Mouse (Mus musculus) skeletal muscle tissue, adult 2 months (tissue): ENCODE measurements around the gene Fam20c.

Source experiments
- DNase-seq: peaks from one replicate; pipeline ENCODE4 v3.0.0-alpha.2; 2012; ENCODE audit warnings: low read depth, low spot score

Gene Fam20c

DNA sequence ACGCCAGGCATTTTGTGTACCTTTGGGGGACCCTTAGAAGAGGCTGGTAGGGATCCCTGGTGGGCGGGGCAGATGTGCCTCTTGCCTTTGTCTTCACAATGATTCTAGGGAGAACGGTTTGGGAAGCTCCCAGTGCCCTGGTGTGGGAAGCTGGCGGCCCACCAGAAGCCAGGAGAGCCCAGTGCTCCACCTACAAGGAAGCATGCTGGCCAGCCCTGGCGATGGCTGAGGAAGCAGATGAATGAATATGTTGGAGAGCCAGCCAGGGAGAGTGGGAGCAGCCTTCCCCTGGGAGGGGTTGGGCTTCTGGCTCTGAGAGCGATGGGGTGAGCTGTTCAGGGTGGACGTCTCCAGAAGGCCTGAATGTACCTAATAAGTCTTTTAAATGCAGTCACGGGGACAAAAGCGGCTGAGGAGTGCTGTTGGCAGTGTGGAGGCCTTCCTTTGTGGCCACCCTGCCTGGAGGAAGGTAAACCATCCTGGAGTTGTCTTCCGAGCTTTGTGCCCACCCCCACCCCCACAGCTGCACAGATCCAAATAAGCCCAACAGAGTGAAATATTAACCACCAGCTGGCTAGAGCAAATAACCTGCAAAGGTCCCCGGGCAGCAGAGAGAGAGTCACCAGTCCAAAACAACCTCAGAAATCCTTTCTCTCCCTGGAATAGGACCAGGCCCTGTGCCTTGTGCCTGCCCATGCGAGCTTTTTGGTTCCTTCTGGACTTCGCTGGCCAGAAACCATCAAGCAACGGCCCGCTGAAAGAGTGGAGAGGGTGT, 2.2 kb downstream of the Fam20c start:
- DNase-seq: peak; percentile 53

DNA sequence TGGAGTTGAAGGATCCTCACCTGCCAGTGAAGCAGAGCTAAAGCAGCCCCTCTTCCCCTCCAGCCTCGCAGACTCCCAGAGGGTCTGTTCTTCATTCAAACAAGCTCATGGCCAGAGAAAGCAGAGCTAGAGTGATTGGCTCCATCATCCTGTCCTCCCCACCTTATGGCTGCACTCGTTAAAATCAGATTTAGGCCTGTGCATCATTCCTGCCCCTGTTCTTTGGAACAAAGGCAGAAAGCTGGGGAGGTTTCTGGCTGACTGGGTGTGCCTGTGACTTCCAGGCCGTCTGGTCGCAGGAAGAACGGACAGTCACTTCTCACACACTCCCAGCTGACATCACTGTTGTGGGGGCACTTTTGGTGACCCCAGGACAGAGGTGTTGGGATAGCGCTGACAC, 2.8 kb downstream of the Fam20c start:
- DNase-seq: no peak

DNA sequence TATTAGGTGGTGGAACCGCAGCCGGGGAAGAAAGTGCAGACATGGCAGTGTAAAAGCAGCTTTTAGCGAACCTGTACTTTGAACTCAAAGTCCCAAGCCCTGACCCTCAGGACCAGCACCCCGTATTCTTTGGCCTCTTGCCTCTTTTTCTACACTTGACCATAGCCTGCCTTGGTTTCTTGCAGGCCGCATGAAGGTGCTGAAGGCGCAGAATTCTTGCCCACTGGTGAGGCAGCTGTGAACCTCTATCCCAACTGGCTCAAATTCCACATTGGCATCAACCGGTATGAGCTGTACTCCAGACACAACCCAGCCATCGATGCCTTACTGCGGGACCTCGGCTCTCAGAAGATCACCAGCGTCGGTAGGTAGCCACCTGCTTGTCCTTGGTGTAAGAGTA, 3.3 kb downstream of the Fam20c start:
- DNase-seq: no peak

DNA sequence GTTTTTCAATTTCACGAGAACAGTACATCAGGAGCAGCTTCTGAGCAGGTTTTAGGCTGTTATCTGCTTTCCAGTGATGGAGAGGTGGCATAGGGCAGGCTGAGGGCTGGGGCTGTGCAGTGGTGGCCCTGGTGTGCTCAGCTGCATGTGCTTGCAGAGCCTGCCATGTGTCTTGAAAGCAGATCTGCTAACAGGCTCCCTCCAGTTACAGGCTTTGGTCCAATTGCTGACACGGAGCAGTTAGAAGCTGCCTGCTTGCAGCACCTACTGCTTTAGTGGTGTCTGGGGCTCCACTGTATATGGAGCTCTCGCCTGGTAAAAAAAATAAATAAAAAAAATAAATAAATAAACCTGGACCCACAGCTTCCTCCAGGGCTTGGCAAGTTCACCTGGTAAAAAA, 4.2 kb downstream of the Fam20c start:
- peak; percentile 67 for DNase-seq

DNA sequence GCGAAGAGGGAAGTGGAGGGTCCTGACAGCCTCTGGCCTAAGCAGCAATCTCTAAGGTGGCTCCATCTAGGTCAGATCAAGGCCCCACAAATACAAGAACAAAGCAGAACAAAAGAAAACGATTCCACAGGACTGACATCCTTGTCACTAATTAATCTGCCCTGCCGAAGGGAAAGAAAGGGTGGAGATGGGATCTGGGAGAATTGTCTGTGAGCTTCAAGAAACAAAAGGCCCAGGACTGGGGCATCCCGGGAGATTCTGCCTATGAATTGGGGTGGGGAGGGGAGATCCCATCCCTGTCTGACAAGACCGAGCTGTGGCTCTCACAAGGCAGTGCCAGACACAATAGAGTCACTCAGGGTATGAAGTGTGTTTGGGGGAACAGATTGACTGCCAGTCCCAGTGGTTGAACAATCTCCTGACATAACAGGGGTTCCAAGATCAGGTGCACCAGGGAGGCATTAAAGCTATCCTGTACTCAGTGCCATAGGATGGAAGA, 7.6 kb downstream of the Fam20c start:
- no peak for DNase-seq

DNA sequence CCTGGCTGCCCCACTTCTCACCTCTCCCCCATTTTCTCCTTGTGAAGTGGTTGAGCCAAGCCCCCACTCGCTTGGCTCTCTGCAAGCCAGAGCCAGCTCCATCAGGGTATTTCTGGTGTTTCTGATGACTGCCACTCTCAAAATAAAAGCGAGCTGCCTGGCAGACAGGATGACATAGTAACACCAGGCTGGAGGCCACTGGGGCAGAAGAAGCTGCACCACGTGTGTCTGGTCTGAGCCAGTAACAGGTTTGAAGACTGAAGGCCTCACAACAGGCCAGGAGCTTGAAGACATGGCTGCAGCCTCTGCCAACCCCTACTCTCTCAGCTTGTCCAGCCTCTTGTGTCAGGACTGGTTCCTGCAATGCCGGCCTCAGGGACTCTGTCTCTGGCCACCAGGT, 8.0 kb downstream of the Fam20c start:
- DNase-seq: peak; percentile 54

DNA sequence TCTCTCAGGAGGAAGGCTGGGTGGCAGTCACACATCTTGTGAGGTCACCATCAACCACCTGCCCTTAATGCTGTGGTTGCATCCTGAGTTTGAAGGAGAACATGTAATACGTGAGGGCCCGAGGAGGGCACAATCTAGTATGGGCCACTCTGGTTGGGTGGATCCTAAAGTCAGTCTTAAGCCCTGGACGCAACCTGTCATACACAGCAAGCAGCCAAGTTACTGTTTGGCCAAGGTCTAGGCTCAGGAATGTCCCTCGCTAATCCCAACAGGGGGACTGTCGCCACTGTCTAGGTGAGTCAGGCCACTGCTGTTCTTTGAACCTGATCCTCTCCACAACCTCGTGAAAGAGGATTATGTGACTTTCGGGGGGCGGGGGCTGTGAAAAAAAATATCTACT, 10.3 kb downstream of the Fam20c start:
- no peak for DNase-seq

DNA sequence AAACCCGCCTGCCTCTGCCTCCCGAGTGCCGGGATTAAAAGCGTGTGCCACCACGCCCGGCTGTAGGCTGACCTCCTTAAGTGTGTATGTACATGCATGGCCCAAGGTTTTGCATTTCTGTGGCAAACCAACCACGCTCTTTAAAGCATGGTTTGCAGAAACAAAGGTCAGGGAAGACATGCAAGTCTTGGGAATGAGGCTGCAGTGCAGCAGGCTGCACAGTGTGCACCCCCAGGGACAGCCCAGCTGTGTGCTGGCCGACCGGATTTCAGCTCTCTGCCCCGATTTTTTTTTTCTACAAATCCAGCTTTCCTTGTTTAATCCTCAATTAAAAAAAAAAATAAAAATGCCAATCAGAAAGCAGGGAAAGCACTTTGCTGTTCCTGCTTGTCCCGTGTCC, 13.3 kb downstream of the Fam20c start:
- no peak for DNase-seq

DNA sequence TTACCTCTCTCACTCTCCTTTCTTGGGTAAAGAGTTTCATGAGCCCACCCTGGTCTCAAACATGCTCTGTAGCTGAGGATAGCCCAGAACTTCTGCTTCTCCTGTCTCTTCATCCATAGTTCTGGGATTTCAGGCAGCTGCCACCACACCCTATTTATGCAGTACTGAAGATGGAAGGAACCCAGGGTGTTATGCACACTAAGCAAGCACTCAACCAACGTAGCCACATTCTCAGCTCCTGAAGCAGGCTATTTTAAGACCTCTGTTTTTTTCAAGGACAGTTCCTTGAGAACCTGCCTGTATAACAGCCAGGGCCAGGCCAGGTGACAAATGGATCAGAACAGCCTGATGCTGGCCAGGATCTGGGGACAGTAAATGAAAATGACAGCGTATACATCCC, 14.4 kb downstream of the Fam20c start:
- no peak for DNase-seq

DNA sequence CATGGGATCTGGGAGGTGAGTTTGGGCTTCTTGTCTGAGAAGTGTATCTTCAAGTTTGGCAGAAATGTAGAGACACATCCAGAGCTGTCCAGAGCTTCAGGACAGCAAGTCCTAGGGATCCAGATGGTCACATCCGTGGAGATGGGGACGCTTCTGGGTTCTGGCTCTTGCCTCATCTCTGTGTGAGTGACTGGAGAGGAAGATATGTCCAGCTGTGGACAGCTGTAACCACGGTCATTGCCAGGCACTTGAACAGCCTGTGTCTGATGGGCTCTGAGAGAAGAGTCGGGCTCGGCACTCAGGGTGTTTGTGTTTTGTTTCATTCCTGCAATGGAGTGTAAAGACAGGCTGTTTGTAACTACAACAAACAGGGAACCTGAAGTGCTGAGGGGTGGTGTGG, 14.8 kb downstream of the Fam20c start:
- no peak for DNase-seq

DNA sequence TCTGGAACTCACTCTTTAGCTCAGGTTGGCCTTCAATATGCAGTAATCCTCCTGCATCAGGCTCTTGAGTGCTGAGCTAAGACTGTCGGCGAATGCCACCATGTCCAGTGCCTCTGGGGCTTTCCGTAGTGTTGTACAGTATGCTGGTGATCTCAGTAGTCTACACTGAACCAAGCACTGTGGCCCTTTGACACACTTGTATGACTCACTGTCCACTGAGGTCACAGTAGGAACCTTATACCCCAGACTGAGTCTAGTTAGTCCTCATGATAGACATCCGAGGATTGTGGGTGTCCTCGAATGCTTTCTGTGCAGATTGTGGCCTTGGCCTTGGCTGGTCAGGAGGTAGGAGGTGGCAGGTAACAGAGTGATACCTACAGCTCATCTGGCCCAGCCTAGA, 20.8 kb downstream of the Fam20c start:
- no peak for DNase-seq

DNA sequence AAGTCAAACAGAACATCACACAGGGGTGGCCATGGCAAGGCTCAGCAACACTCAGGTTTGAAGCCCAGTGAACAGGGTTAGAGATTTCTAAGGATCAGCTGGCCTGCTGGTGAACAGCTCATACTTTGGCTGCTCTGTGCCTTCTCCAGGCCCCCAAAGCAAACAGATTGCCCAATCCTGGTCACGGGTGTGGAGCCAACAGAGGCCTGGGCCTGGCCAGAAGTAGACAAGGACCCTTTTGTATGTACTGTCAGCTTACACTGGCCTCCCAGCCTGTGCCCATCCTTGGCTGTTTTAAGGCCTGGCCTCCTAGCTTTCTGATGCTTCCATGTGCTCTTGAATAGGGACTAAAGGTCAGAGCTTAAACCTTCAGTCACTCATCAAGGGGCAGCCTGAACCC, 22.0 kb downstream of the Fam20c start:
- no peak for DNase-seq

DNA sequence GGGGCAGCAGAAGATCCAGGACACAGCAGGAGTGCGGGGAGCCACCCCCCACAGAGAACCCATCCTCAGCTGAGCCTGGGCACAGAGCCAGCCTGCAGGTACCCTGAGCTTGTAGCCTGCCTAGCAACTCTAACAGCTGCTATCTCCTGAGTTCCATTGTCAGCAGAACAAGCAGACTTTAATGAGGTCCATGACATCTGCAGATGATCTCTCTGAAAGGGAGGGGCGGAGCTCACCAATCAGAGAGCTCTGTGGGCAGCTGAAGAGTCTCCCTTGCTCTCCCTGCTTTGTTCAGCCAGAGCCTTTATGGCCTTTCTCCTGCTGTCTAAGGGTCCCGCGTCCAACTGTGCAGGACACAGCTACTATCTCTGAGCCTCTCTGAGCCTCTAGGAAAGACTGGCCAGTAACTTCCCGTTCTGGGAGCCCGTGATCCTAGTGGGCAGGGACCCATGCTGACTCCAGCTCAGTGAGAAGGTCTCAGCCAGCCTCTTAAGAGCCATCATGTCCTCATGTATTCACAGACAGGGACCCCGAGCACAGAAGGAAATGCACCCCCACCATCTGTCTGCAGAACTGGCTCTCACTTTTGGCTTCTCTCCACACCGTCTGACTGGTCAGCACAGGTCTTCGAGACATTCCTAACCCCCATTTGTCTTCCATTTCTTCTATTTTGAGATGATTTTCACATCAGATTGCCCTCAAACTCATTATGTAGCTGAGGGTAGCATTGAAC, 24.6 kb downstream of the Fam20c start:
- no peak for DNase-seq

DNA sequence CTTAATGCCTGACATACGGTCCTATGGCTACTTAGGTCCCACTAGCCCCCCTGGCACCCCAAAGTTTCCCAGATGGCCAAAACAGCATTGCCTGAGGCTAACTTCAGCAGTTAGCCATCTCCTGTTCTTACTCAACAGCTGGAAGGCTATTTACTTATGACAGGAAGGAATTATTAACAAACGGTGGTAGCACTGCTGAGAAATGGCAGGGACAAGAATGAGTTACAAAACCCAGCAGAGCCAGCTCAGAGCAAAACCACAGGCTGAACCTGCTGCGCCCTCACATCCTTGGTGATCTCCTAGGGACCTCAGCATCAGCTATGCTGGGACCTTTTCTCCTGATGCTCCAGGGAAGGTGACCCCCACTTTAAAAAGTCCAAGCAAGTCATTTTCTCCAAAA, 25.3 kb downstream of the Fam20c start:
- DNase-seq: no peak

DNA sequence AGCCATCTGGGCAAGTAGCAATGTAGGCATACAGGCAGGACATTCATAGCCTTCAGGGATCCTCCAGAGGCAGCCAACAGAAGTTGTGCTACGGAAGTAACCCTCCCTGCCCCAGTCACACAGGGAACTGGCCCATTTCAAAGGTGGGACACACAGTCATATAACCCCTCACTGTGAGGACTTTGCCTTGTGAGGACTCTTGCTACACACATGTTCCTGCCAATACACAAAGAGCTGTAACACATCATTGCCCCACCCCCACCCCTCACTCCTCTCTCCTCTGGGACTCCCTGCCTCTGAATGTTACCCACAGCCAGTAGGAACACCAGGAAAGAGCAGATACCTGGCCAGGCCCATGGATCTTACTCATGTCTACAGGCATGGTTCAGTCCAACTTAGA, 28.4 kb downstream of the Fam20c start:
- no peak for DNase-seq

DNA sequence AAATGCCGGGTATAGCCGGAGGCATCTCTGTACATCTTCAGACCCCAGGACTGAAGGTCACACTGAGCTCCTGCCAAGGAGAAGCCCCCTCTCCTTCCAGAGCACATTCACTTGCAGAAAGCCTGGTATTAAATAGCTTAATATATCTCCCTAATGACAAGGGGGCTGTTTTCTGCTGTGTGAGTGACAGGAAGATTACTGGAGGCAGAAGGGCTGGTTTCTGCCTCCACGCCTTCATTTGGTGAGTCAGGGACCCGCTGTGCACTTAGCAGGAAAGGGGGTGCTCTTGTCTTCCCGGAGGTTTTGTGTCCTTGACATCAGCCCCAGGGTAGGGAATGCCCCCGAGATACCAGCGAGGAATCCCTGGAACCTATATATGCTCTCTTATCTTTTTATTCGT, 28.9 kb downstream of the Fam20c start:
- no peak for DNase-seq

DNA sequence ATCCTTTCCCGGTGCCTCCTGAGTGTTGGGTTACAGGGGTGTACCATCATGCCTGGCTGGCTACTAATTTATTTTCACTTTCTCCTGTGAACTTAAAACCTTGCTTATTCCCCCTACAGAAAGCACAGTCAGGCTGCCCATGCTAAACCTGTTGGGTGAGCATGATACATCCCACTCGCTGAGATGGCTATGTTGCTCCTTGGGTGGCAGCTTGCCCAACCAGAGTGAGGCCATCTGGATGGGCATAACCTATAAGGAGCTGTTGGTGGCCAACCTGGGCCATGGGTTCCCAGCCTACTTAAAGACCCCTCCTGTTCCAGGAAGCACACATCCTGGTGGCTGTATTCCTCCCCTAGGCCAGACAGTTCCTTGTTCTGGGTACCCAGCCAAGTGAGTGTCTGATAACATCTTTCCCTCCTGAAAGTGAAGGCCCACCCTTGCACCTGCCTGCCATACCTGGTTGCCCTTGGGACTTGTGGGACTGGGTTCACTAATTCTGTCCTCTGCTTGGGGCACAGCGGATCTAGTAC, 31.7 kb downstream of the Fam20c start:
- DNase-seq: no peak

DNA sequence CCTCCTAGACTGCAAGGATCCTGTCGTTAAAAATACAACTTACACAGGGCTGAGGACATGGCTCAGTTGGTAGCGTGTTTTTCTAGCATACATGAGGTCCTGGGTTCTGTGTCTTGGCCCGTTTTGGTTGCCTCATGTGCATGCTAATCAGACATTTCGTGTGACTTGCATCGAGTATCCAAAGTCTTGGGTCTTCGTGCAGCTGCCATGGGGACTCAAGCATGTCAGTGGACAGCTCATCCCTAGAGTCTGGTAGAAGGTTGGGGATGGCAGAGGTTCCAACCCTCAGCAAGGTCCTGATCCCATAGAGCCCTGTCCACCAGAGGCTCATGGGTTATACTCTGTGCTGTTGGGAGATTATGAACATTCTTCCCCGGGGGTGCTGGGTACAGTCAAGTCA, 33.3 kb downstream of the Fam20c start:
- no peak for DNase-seq

DNA sequence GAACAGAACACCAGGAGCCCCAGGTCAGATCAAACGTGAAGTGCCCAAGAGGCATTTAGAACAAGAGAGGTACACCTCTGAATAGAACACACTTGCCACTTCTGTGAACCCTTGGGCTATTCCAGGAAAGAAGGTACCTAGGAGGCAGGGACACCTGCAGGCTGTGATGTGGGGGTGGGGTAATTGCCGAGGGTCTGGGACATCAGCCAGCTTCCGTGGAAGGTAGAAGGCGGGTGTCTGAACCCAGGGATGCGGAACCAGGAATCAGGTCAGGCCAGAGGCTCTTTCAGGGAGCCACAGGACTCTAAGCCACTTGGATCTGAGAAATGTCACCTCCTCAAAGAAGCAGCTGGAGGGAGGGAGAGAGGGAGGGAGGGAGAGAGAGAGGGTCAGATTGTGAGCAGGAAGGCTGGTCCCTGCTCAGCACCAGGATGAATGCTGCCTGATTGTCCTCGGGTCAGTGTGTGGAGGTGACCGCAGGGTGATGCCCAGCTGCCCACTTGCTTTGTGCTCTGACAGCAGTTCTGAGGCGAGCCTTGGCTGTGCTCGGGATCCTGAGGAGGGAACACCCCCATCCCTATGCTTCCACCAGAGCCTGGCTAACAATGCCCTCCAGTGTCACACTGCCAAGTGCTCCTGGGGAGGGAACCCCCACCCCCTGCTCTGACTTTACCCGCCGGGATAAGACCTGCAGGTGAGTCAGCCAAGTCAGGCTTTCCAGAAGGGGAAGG, 34.3 kb downstream of the Fam20c start:
- no peak for DNase-seq

DNA sequence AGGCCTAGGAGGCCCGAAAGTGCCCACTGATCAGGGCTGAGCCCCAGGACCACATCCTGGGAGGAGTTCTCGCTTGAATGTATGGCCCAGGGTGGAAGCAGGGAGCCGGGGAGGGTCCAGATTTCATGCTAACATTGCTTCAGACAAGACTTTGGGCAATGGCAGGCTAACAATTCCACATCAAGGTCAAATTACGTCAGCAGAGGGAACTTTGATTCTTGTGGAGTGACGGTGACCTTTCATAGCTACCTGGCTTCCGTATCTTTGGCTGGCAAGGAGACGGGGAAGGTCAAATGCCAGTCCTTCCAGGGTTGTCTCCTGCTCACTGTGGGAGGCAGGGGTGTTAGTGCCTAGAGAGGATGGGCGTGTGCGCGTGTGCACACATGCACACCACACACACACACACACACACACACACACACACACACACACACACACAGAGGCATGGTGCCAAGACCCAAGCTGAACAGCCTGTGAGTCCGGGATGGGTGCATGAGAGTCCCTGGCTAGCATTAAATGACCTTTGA, 36.7 kb downstream of the Fam20c start:
- no peak for DNase-seq

DNA sequence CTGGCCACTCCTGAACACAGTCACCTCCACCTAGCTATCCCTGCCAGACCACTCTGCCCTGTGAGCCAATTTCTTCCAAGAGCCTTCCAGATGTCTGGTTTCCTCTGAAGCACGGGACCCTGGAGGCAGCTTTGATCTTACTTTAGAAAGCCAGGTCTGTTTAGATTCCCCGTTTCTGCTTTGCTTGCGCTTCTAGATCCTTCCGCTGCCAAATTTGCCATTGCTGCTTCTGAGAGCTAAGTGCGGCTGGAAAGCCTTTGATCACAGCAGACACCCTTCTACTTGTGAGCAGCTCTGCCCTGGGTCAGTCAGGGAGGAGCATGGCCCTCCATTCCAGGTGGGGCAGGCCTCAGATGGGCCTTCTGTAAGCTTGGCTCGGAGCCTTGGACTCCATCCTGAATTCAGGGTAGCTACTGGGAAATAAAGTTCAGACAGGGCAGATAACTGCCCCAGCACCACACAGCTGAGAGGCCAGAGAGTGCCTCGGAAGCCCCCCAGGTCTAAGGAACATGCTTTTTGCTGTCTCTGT, 47.3 kb downstream of the Fam20c start:
- DNase-seq: no peak

DNA sequence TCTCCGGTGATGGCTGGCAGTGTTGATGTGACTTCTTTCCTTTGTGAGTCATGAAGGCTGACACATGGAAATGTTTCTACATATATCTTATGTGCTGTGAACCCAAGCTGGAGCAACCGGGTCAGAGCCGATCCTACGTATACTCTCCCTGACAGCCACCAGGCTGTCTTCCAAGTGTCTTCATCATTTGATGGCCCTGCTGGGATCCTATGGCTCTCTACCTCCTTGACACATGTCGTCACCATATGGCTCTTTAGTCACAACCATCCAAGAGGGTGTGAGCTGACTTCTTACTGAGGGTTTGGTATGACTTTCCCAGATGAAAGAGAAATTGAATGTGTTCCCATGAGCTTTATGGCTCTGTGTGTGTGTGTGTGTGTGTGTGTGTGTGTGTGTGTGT, 50.0 kb downstream of the Fam20c start:
- DNase-seq: no peak
